Mouse (Mus musculus) natural killer cell, adult 2 months (primary cell): ENCODE measurements at regions not wholly inside any gene's neighbourhood (a gene's known extent, or its start where the extent isn't known, plus 50 kb on each side); places are given as distances from the start of the nearest gene placed in this dataset.

Source experiments
- DNase-seq, 2 experiments: peaks; one replicate each; pipeline ENCODE4 v3.0.0; 2022; ENCODE audit warnings: low spot score in 2 of 2

GRCm38 (mm10) chr2:75496606-75497240 lies 162.3 kb upstream of the Hnrnpa3 start:
- no peak for DNase-seq

DNA sequence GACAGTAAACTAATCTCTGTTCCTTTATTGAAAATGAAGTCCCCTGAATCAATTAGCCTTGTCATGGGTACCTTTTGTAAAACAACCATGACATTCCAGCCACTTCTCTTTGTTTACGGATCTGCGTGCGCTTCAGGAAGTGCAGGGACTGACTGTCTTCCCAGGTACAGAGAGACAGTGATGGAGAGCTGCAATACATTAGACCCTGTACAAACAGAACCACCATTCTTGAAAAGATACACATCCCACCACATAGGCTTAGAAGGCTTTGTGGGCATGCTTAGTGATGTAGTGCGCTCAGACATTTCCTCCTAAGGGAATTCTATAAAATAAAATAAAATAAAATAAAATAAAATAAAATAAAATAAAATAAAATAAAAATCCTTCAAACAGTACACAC lies 148.8 kb upstream of the Hnrnpa3 start:
- no peak for DNase-seq

DNA sequence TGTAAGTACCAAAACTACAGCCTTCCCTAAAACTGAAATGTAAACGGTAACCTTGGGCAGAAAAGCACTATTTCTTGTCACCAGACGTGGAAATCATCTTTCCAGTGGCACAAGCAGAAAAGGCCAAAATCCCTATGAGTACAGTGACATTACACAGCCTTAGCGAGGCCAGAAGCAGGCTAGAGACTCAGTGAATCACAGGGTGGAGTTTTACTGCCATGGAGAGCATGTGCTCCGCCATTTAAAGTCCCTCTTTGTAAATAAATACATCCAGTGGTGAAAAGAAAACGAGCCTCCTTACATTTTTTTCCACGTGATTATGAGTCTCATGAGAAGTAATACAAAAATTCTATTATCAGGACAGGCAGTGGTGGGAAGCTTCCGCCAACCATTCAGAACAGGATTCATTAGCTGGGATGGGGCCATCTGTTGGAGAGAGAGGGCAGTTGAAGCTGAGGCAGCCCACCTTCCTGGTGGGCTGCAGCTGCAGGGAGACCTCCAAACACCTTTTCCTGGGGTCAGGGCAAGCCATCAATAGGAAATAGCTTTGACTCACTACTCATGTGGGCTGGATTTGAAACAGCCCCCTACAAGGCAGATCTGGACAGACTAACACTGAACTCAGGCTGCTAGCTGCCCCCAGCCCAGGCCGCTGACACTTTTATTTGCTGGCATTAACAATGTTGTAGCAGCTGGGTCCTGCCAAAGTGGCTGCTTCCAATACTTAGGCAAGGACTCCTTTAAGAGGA lies 146.5 kb upstream of the Hnrnpa3 start:
- DNase-seq = no peak

GRCm38 (mm10) chr2:75514171-75514570 lies 144.9 kb upstream of the Hnrnpa3 start:
- DNase-seq = no peak

- no peak for DNase-seq
Observed at GRCm38 (mm10) chr2:75516223-75516622, 142.8 kb upstream of the Hnrnpa3 start.

GRCm38 (mm10) chr2:75517096-75517495 lies 142.0 kb upstream of the Hnrnpa3 start:
- DNase-seq = no peak

DNA sequence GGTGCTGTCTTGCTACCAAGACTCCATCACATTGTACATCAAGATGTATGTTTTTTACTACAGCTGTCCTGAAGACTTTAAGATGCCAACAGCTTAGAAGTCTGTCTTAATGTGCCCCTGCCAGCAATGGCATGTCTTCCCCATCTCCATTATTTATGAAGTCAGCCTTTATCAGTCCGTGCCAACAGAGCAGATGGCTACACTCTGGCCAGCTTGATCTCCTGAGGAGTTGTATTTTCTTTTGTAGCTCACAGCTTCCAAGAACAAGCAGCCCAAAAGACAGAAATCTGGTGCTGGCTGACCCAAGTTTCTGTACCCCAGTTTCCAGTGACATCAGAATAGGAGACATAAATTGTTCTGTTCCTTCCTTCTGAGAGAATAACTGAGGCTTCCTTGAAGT lies 140.5 kb upstream of the Hnrnpa3 start:
- DNase-seq = no peak

GRCm38 (mm10) chr2:75525562-75525961 lies 133.5 kb upstream of the Hnrnpa3 start:
- no peak for DNase-seq

DNA sequence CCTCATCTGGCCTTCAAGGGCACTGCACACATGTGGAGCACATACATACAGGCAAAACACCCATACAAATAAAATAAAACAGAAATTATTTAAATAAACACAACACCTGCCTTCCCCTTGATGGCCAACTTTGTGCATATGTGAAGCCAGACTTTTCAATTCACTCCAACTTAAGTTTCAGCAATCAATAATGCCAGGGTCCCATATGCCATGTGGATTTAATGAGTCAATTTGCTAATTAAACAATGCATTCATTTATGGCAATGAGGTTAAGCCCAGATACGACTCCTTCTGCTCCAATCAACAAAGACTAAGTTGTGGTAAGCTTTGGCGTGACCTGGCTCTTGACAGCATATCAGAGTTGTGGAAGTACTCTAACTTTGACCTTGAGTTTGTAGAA lies 130.4 kb upstream of the Hnrnpa3 start:
- DNase-seq = no peak

- no peak for DNase-seq
Observed at GRCm38 (mm10) chr2:75538114-75538513, 120.9 kb upstream of the Hnrnpa3 start.

DNA sequence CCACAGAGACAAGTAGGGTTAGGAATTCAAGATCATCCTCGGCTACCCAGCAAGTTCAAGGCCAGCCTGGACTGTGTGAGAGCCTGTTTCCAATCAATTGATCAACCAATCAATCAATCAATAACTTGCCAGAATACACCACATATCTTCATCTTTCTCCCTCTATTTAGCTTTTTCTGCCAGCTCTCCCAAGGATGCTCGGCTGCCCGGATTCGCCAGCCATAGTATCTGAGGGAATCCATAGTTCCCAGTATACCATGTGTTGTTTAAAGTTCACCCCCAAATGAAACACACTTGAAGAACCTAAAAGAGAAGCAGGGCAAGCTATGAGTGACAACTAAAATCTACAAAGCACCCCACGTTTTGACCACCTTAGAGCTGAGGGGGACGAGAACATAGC lies 119.3 kb upstream of the Hnrnpa3 start:
- no peak for DNase-seq

- DNase-seq = no peak
Observed at GRCm38 (mm10) chr2:75542331-75542730, 116.7 kb upstream of the Hnrnpa3 start.

GRCm38 (mm10) chr2:75542781-75543180 lies 116.3 kb upstream of the Hnrnpa3 start:
- no peak for DNase-seq

DNA sequence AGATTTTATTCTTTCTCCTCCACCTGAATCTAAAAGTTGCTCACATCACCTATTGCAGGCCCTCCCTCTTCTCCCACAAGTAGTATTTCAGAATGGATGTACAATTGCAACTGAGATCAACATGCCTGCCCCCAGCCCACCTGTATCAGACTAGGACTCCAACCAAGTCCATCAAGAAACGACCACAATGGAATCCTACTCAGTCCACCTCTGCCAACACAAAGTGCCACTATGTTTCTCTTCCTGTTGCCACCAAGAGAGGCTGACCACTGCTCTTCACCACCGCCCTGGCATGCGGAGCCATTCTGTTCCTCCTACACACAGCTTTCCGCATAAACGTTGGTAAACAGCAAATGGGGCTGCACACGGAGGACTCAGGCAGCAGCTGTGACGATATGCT lies 113.1 kb upstream of the Hnrnpa3 start:
- no peak for DNase-seq

- DNase-seq = no peak
Observed at GRCm38 (mm10) chr2:75555676-75556075, 103.4 kb upstream of the Hnrnpa3 start.

DNA sequence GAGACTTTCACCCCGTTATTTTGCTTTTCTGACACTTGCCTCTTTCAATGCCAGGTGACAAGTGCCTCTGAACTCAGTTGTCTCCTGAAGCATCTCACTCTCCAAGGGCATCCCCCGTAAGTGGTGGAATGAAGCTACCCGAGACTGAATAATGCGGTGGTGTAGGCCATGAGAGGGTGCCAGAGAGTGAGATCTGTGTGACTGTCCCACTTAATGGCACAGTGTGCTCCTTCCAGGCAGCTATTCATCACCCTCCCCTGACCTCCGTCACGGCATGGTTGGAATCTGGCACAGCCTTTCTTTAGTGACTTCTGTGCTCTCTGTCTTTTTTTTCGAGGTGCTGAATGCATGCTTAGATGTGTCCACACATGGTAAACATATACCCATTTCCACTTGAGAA lies 102.3 kb upstream of the Hnrnpa3 start:
- no peak for DNase-seq

DNA sequence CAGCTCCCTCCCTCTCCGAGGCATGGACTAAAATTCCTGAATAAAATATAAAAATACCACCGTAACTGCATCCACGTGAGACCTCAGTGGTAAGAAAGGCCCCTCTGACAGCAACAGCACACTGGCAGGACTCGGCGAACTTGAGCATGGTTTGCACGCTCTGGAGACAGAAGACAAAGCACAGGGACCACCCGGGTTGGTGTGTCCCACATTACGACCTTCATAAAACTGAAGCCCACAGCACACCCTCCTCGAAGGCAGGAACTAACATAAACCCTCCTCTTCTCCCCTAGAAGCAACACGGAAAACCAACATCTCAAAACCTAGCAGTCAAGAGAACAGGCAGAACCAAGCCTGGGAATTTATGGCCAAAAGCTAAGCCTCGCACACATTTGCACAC lies 101.7 kb upstream of the Hnrnpa3 start:
- no peak for DNase-seq

- DNase-seq = no peak
Observed at GRCm38 (mm10) chr2:75559920-75560319, 99.1 kb upstream of the Hnrnpa3 start.

DNA sequence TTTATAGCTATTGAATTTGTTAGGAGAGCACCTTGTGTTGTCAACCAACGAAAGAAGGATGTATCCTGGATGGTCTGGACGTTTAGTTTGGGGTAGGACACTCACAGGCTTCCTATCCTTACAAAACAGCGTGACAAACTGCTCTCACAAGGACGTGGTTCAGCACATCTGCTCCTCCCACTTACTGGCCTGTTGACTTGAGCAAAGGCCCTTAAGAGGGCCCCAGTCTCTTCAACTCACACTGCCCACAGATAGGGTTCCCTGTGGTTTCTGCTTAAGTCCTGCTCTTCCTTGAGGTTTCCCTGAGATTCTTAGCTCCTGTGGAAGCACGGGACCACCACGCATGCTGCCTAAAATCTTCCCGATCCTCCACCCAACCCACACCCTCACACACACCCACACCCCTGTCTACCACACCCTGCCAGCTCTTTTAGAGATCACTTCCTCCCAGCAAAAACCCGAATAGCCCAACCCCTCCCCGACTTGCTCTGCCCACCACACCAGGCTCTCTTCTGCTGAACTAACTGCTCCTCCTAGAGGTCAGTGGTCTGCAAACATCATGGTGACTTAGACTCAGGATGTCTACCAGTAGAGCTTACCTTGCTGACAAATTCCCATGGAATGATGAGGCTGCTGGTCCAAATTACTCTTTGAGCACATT lies 95.7 kb upstream of the Hnrnpa3 start:
- peak; percentile 20 to 25 for DNase-seq

DNA sequence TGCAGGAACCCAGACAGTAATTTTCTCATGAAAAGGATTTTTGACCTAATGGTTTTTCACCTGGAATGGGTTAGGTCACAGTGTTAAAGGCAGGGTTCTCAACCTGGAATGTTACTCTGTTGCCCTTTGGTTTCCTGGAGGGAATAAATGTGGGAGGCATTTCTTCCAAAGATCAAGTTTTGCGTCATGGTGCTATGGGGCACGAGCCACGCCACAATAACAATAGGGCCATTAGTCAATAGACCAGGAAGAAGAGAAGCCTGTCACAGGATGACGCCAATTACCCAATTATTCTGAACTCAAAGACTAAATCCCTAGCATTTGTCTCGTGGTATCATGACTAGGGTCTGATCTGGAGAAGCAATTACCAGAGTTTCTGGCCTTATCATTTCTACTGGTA lies 94.3 kb upstream of the Hnrnpa3 start:
- DNase-seq = no peak

DNA sequence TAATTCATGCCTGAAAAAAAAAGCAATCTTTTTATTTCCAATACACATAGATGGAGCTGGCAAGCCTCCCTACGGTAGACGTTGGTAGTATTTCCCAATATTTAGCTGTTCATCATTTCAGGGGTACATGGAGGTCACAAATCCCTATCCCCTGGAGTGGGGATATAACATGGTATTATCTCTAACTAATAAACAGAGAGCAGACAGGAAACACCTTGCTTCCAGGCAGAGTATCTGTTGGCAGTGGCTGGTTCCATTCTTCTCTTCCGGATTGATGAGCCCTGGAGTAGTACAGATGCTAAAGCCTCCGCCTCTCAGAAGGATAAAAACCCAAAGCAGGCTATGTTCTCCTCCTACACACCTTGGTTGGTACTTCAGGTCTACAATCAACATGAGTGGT lies 91.9 kb upstream of the Hnrnpa3 start:
- no peak for DNase-seq

DNA sequence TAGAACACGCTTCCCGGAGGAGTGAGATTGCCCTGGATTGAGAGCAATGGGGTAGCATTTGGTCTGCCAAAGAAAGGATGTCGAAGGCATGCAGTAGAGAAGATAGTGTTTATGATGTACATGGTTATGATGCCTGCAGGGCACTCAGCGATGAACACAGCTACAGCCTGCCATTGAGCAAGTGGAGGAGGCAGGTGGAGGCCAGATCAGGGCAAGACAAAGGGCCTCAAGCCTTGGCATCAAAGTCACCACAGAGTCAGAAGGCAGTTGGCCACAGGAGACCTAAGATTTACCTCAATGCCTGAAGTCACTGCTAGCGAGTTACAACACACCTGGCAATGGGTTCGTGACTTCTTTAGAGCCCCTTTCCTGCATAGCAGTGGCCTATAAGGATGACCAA lies 89.3 kb upstream of the Hnrnpa3 start:
- DNase-seq = no peak

- no peak for DNase-seq
Observed at GRCm38 (mm10) chr2:75570246-75570645, 88.8 kb upstream of the Hnrnpa3 start.
